Mouse (Mus musculus) myocyte (in vitro differentiated cells): Measurements from ENCODE around the gene Dph6.

ENCODE experiments used
- CEBPB ChIP-seq: IDR thresholded peaks from 2 replicates; pipeline ENCODE4 v1.6.1; 2011; ENCODE audit warnings: mild to moderate bottlenecking, moderate library complexity; ENCODE audit not compliant: poor library complexity, insufficient read depth, severe bottlenecking
- E2F4 ChIP-seq: IDR thresholded peaks from one replicate; pipeline ENCODE4 v1.6.1; 2011; ENCODE audit warnings: mild to moderate bottlenecking, control low read depth, moderate library complexity; ENCODE audit not compliant: insufficient read depth
- MAX ChIP-seq: IDR thresholded peaks from one replicate; pipeline ENCODE4 v1.6.1; 2011; ENCODE audit warnings: low read depth, mild to moderate bottlenecking, control low read depth
- MYOD1 ChIP-seq, 3 experiments: IDR thresholded peaks; one replicate each; pipeline ENCODE4 v1.6.1; 2011; ENCODE audit warnings: control low read depth in 2 of 3, low read depth in 2 of 3, mild to moderate bottlenecking in 2 of 3, moderate library complexity in 1 of 3; ENCODE audit not compliant: insufficient read length in 2 of 3, control insufficient read depth in 1 of 3
- MYOG ChIP-seq, 3 experiments: IDR thresholded peaks; one replicate each; pipeline ENCODE4 v1.6.1; 2011; ENCODE audit warnings: control low read depth in 2 of 3, low read depth in 2 of 3, mild to moderate bottlenecking in 2 of 3; ENCODE audit not compliant: insufficient read length in 2 of 3, control insufficient read depth in 1 of 3, insufficient read depth in 1 of 3
- POLR2A ChIP-seq: IDR thresholded peaks from one replicate; pipeline ENCODE4 v1.6.1; 2011; ENCODE audit warnings: low read depth, mild to moderate bottlenecking, control low read depth, moderate library complexity; ENCODE audit not compliant: insufficient read length
- REST ChIP-seq: IDR thresholded peaks from one replicate; pipeline ENCODE4 v1.6.1; 2011; ENCODE audit warnings: mild to moderate bottlenecking, control low read depth, moderate library complexity; ENCODE audit not compliant: insufficient read depth, insufficient read length
- TCF12 ChIP-seq: IDR thresholded peaks from one replicate; pipeline ENCODE4 v1.6.1; 2011; ENCODE audit warnings: mild to moderate bottlenecking, control low read depth; ENCODE audit not compliant: poor library complexity, insufficient read depth, severe bottlenecking
- TCF3 ChIP-seq: IDR thresholded peaks from one replicate; pipeline ENCODE4 v1.6.1; 2011; ENCODE audit warnings: low read depth, control low read depth; ENCODE audit not compliant: insufficient read length
- USF1 ChIP-seq: IDR thresholded peaks from one replicate; pipeline ENCODE4 v1.6.1; 2011; ENCODE audit warnings: low read depth, mild to moderate bottlenecking, control low read depth, moderate library complexity

DNA sequence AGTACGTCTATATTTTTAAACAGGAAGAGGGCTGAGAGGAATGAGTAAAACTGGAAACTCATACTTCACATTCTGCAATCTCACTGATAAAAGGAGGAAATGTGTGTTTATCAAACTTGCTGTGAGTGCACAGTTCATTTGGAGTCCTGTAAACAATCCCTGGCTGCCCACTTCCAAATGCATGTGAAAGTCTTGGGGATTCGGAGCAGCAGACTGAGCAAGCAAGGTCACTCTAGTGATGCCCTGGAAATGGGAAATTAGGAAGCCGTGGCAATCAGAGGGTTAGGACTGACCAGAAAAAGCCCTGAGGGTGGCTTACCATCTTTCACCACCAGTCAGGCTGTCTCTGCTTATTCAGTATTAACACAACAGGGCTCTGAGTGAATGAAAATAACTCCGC lies 30.1 kb downstream of the Dph6 start:
- TF ChIP-seq POLR2A (no peak), MYOD1 (IDR thresholded peaks at IDR 0.05; ENCODE audit: control insufficient read depth in 1 of 3, insufficient read length in 2 of 3, low read depth in 2 of 3) (no peak), CEBPB (no peak), MAX (no peak), USF1 (no peak), MYOG (IDR thresholded peaks at IDR 0.05; ENCODE audit: control insufficient read depth in 1 of 3, insufficient read depth in 1 of 3, insufficient read length in 2 of 3, low read depth in 2 of 3) (no peak), TCF12 (no peak), TCF3 (no peak), E2F4 (no peak), REST (no peak)
